Mouse (Mus musculus) intestine, embryonic 14.5 days (tissue): ENCODE data around the gene Ttc29. TPM values are rescaled to one million over a fixed set of nuclear protein-coding genes. Genes with fewer than 3 reads are reported as not detected.

ENCODE experiments used
- ATAC-seq: fragments of 200-750 bp; cut with Nextera tagmentation; replicated peaks from 2 replicates; pipeline ENCODE4 v1.8.0; 2017; ENCODE audit warnings: low read depth, moderate number of reproducible peaks, moderate TSS enrichment, moderate library complexity; ENCODE audit not compliant: low FRiP score, low TSS enrichment
- DNase-seq: peaks from one replicate; pipeline ENCODE4 v3.0.0-alpha.2; 2018; ENCODE audit warnings: low spot score
- H3K27ac ChIP-seq: fragments of 300-500 bp; sonication (generic); 2 replicates; pipeline ENCODE4 v1.5.1; 2014; ENCODE audit warnings: low read depth, mild to moderate bottlenecking, control low read depth
- H3K27me3 ChIP-seq: fragments of 300-500 bp; sonication (generic); replicated peaks from 2 replicates; pipeline ENCODE4 v1.6.1; 2014; ENCODE audit warnings: low read length, control low read depth; ENCODE audit not compliant: control insufficient read depth, insufficient read depth
- H3K36me3 ChIP-seq: fragments of 300-500 bp; sonication (generic); 2 replicates; pipeline ENCODE4 v1.6.1; 2014; ENCODE audit warnings: low read length, control low read depth; ENCODE audit not compliant: control insufficient read depth, insufficient read depth
- H3K4me1 ChIP-seq: fragments of 300-500 bp; sonication (generic); replicated peaks from 2 replicates; pipeline ENCODE4 v1.6.1; 2014; ENCODE audit warnings: low read length, control low read depth, mixed read lengths; ENCODE audit not compliant: control insufficient read depth, insufficient read depth
- H3K4me2 ChIP-seq: fragments of 300-500 bp; sonication (generic); 2 replicates; pipeline ENCODE4 v1.6.1; 2014; ENCODE audit warnings: low read length
- H3K4me3 ChIP-seq: fragments of 300-500 bp; sonication (generic); 2 replicates; pipeline ENCODE4 v1.5.1; 2014; ENCODE audit warnings: low read depth, low read length, control low read depth, mixed read lengths
- H3K9ac ChIP-seq: fragments of 300-500 bp; sonication (generic); 2 replicates; pipeline ENCODE4 v1.6.1; 2014; ENCODE audit warnings: mild to moderate bottlenecking, low read length
- H3K9me3 ChIP-seq: fragments of 300-500 bp; sonication (generic); 2 replicates; pipeline ENCODE4 v1.6.1; 2016; ENCODE audit warnings: low read length, control low read depth; ENCODE audit not compliant: control insufficient read depth
- WGBS: fragments of 180-500 bp; shearing (Covaris S2); extraction: QIAGEN DNeasy Blood & Tissue Kit; methylation state at CpG from one replicate; pipeline ENCODE4 v1.1.7; 2014; 5-methylcytosine and 5-hydroxymethylcytosine counted together
- polyA plus RNA-seq: library from polyadenylated mRNA; unstranded; fragments of >200 nt; fragmentation: Nextera tagmentation; extraction: Ambion mirVana; gene quantifications from 2 replicates; pipeline ENCODE4 v1.2.1, GENCODE M21; 2014

Ttc29 gene
- polyA plus RNA-seq, 1 experiment from 2014 or later = not detected

- H3K4me3 ChIP-seq = no peak overlapping the region
- ATAC-seq (no peak), DNase-seq (no peak)
- no peak overlapping the region for H3K9ac ChIP-seq
- 24% methylated on average over 4 of the region's 4 CpGs for WGBS
- no peaks in the 10 kb centered on the region; the same call in 1 of the 2 replicates for H3K4me1 ChIP-seq
- H3K4me2 ChIP-seq = no peak overlapping the region
- no peak overlapping the region for H3K27ac ChIP-seq
- H3K9me3 ChIP-seq = no peaks in the 10 kb centered on the region
- peaks cover 63% of the 10 kb centered on the region for H3K27me3 ChIP-seq
- H3K36me3 ChIP-seq = no peaks in the 10 kb centered on the region
These were observed 206.2 kb downstream of the Ttc29 start for GRCm38 (mm10) chr8:78419272-78419671.

DNA sequence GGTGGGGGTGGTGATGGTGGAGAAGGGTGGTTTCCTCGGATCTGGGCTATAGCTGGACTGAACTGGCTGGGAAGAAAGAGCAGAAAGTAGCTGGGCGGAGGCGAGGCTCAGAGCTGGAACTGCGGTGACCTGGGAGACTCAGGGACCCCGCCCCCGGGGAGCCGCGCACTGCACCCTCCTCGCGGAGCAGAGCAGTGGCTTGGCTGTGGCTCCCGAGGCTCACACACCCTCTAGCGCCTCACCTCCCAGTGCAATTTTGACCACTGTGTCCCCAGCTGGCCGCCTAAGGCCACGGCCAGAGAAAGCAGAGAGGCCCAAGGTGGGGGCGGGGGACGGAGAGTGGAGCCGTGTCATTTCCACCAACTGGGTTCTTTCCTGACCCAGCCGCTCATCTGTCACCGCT, 207.0 kb downstream of the Ttc29 start:
- Histone ChIP-seq H3K4me3 (peak overlapping the region; percentile 21), H3K9me3 (no peaks in the 10 kb centered on the region), H3K36me3 (no peaks in the 10 kb centered on the region), H3K4me1 (no peaks in the 10 kb centered on the region; the same call in 1 of the 2 replicates), H3K27ac (no peak overlapping the region), H3K27me3 (peaks cover 68% of the 10 kb centered on the region), H3K4me2 (peak overlapping the region; percentile 58), H3K9ac (no peak overlapping the region)
- DNase-seq (peak; percentile 57), ATAC-seq (0 out of 2 replicates have a peak, but pooled peaks have one; percentile 43)
- WGBS = 1% methylated on average over 19 of the region's 19 CpGs

- H3K27me3 ChIP-seq = peaks cover 94% of the 10 kb centered on the region
- 0% methylated on average over 1 of the region's 1 CpGs for WGBS
- no peak overlapping the region for H3K9ac ChIP-seq
- no peaks in the 10 kb centered on the region; the same call in 1 of the 2 replicates for H3K4me1 ChIP-seq
- H3K4me2 ChIP-seq = no peak overlapping the region
- H3K9me3 ChIP-seq = no peaks in the 10 kb centered on the region
- no peaks in the 10 kb centered on the region for H3K36me3 ChIP-seq
- no peak overlapping the region for H3K27ac ChIP-seq
- ATAC-seq (no peak), DNase-seq (no peak)
- no peak overlapping the region for H3K4me3 ChIP-seq
These were observed 210.8 kb downstream of the Ttc29 start for GRCm38 (mm10) chr8:78423937-78424336.

DNA sequence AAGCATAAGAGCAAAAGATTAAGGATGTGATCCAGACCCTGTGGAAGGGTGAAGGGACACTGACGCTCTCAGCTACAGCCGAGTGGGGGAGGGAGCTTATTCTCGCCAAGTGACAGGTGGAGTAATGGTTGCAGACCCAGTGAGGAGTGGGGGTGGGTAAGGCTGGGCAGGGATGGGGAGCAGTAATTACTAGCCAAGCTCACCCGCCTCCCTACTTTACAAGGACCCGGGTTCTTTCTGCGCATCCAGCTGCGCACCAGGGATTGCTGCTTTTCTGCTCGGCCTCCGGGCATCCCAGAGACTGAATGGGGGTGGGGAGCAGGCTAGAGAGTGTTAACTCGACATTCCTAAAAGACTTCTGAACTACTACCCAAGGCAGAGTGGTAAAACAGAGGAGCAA, 213.4 kb downstream of the Ttc29 start:
- Histone ChIP-seq H3K9me3 (no peaks in the 10 kb centered on the region), H3K36me3 (no peaks in the 10 kb centered on the region), H3K4me3 (no peak overlapping the region), H3K4me1 (no peaks in the 10 kb centered on the region), H3K27me3 (peaks cover 89% of the 10 kb centered on the region), H3K27ac (no peak overlapping the region), H3K4me2 (no peak overlapping the region), H3K9ac (no peak overlapping the region)
- under 1% methylated on average over 10 of the region's 10 CpGs for WGBS
- ATAC-seq = no peak
- DNase-seq = peak; percentile 53

DNA sequence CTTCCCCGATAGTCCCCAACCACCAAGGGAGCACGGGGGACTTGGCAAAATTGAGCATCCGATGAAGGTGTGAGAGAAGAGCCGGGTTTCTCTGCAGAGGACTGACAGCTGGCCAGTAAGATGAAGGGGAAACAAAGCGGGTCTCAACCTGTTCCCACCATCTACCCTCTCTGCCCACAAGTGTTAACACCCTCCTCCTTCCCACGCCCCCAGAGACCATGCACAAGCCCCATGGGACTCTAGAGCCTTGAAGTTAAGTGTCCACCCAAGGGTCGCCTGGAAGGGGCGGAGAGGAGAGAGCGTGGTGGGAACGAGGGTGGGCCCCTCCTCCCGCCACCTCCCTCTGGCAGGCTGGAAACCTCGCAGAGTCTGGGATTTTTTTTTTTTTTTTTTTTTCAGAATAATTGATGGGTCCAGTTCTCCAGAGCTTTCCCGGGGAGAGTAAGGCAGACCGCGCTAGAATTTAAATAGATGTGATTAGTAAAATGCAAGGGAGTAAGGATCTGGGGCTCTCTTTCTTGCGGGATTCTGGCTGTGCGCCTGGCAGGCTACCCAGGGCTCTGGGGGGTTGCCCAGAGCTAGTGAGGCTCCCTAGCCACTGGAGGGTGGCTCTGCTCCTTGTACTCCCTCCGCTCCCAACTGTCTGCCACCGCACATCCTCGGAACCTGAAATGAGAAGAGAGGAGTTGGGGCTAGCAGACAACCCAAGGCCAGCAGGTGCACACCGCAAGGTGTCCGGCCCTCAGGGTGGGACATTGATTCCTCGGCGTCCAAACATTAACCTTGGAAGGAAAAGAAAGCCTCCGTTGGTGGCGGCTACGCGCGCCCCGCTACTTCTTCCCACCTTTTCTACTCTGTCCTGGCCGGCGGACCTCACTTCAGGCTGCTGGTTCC, 214.0 kb downstream of the Ttc29 start:
- DNase-seq (no peak), ATAC-seq (no peak)
- Histone ChIP-seq H3K27me3 (peaks cover 89% of the 10 kb centered on the region), H3K9ac (no peak overlapping the region), H3K27ac (no peak overlapping the region), H3K4me3 (no peak overlapping the region), H3K36me3 (no peaks in the 10 kb centered on the region), H3K4me1 (no peaks in the 10 kb centered on the region), H3K4me2 (no peak overlapping the region), H3K9me3 (no peaks in the 10 kb centered on the region)
- 2% methylated on average over 32 of the region's 32 CpGs for WGBS

DNA sequence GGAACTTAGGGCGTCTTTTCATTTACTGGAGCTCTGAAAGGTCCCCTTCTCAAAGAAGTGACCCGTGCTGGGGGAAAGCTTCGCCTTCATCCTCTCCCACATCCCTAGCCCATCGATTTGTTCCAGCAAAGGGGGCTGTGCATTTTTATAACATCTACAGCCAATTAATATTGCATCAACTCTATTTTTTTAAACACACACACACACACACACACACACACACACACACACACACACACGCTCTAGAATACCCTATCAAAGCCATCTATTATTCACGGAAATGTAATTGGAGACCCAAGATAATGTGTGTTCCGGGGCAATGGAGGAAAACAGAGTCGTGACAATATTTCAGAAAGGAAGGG, 214.7 kb downstream of the Ttc29 start:
- peaks cover 89% of the 10 kb centered on the region for H3K27me3 ChIP-seq
- H3K9me3 ChIP-seq = no peaks in the 10 kb centered on the region
- no peak for ATAC-seq

DNA sequence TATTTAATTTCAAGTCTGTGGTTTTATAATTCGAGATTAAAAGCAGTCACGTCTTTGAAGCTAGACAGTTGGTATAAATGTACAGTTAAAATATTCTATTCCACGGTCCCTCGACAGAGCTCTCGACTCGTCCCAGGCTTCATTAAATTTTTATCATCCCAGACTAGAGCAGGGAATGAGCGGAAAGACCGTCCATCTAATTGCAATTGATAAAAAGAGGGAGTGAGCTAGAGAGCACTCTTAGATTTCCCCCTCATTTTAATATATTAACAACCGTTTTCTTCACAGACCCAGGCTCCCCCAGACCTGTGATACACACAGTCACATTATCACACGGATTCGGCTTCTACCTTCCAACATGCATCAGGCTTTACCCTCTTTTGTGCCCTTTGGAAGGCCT, 215.1 kb downstream of the Ttc29 start:
- Histone ChIP-seq H3K27me3 (peaks cover 89% of the 10 kb centered on the region), H3K9ac (no peak overlapping the region), H3K4me3 (no peak overlapping the region), H3K36me3 (no peaks in the 10 kb centered on the region), H3K27ac (no peak overlapping the region), H3K4me1 (no peaks in the 10 kb centered on the region), H3K4me2 (no peak overlapping the region), H3K9me3 (no peaks in the 10 kb centered on the region)
- DNase-seq = no peak
- 11% methylated on average over 11 of the region's 11 CpGs for WGBS
- ATAC-seq = no peak

More for the DNA sequence above, 214.7 kb downstream of the Ttc29 start:
- Histone ChIP-seq H3K27ac (no peak overlapping the region), H3K4me1 (no peaks in the 10 kb centered on the region), H3K4me3 (no peak overlapping the region), H3K9ac (no peak overlapping the region), H3K36me3 (no peaks in the 10 kb centered on the region), H3K4me2 (no peak overlapping the region)
- no peak for DNase-seq
- 2% methylated on average over 8 of the region's 8 CpGs for WGBS

- no peaks in the 10 kb centered on the region for H3K9me3 ChIP-seq
- peak; percentile 86 for DNase-seq
- ATAC-seq = no peak
These were observed 218.3 kb downstream of the Ttc29 start for GRCm38 (mm10) chr8:78431356-78431755.

GRCm38 (mm10) chr8:78432451-78432850, 219.4 kb downstream of the Ttc29 start:
- ATAC-seq = no peak
- 26% methylated on average over 1 of the region's 1 CpGs for WGBS
- no peak for DNase-seq
- no peak overlapping the region for H3K4me2 ChIP-seq
- H3K36me3 ChIP-seq = no peaks in the 10 kb centered on the region
- H3K9me3 ChIP-seq = no peaks in the 10 kb centered on the region
- no peak overlapping the region for H3K27ac ChIP-seq
- H3K4me3 ChIP-seq = no peak overlapping the region
- H3K9ac ChIP-seq = no peak overlapping the region
- H3K27me3 ChIP-seq = peaks cover 93% of the 10 kb centered on the region
- no peaks in the 10 kb centered on the region for H3K4me1 ChIP-seq

More at GRCm38 (mm10) chr8:78431356-78431755, 218.3 kb downstream of the Ttc29 start:
- no peaks in the 10 kb centered on the region for H3K36me3 ChIP-seq
- no peak overlapping the region for H3K4me3 ChIP-seq
- no peak overlapping the region for H3K4me2 ChIP-seq
- H3K4me1 ChIP-seq = no peaks in the 10 kb centered on the region
- peaks cover 93% of the 10 kb centered on the region for H3K27me3 ChIP-seq
- no peak overlapping the region for H3K9ac ChIP-seq
- WGBS = 4% methylated on average over 4 of the region's 4 CpGs
- no peak overlapping the region for H3K27ac ChIP-seq
